Mouse (Mus musculus) embryonic fibroblast, embryonic 13.5 days (primary cell): ENCODE results near the gene Napsa.

ENCODE experiments used
- CTCF ChIP-seq: IDR thresholded peaks from 2 replicates; pipeline ENCODE4 v1.5.1; 2011; ENCODE audit warnings: mild to moderate bottlenecking, control low read depth, low read length, moderate library complexity, borderline replicate concordance; ENCODE audit not compliant: insufficient read depth
- POLR2A ChIP-seq: IDR thresholded peaks from 2 replicates; pipeline ENCODE4 v1.6.1; 2011; ENCODE audit warnings: low read depth, mild to moderate bottlenecking, control low read depth, low read length, moderate library complexity

DNA sequence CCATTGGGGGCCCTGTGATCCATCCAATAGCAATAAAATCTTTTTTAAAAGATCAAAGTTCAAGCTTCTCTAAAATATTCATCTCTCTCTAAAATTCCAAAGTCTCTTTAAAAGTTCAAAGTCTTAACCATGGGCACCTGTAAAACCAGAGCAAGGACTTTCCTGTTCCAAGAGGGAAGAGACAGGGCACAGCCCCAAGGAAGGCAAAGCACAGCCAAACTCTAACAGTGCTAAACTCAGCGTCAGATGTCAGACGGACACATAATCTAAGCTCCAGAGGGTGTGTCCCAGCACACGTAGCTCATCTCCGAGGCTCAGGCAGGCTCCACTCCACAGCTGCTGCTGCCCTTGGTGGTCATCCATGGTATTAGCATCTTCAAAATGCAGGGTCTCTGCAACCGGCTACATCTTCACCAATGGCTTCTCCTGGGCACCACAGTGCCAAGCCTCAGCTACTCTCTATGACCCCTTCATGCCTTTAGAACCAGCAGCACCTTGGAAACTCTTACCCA, 4.2 kb downstream of the Napsa start:
- TF ChIP-seq CTCF (no peak), POLR2A (no peak)
